Mouse (Mus musculus): Measurements from ENCODE around the gene Marf1. TPM values are rescaled to one million over a fixed set of nuclear protein-coding genes. Genes with fewer than 3 reads are reported as not detected.

The Marf1 gene
- 22.0 and 26.7 TPM in 2 replicates for total RNA-seq (2012; rRNA removed)
- 19.7 and 19.9 TPM in 2 replicates for total RNA-seq (2014; rRNA removed)
- 24.5 and 28.1 TPM in 2 replicates for polyA plus RNA-seq (2012; ENCODE audit: insufficient read length, low read depth)

DNA sequence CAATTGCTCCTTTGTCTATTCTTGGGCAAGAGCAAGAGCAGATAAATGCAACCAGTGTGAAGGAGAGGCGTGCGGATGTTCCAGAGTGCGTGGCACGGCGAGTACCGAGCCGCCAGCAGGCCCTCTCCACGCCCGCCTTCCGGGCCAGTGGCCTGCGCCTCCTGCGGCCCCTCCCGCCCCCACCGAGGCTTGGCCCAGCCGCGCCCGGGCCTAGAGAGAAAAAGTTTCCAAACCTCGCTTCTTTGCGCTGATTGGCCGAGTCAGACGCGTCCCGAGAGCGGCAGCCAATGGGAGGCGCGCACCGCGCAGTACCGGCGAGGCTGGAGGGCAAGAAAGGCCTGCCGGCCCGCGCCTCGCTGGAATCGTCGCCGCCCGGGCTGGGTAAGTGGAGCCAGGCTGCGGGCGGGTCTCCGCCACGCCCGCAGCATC lies at the start of gene Marf1, which contains the start of gene Nde1:
Gene Marf1 (minus strand): TSS at position 364 of the 429 bp plus-strand sequence.
Gene Nde1 (plus strand): TSS at position 288 of the 429 bp plus-strand sequence.
- dilution Hi-C loops (cut with MboI; ENCODE audit: extremely low pct_ligation_motif_present, extremely low pct_unique_long_range_greater_than_20kb, low sequenced_read_pairs): no loop called here
- TF ChIP-seq JUN (IDR thresholded peaks at IDR 0.05; ENCODE audit: insufficient read depth, low read depth, low read length) (no peak), HCFC1 (IDR thresholded peaks at IDR 0.05; ENCODE audit: low read depth, low read length) (peak; percentile 69), EP300 (IDR thresholded peaks at IDR 0.05; ENCODE audit: low read length) (peak; percentile 16; the same call in 1 of the 2 replicates), CHD1 (IDR thresholded peaks at IDR 0.05; ENCODE audit: low read depth, low read length) (no peak), ZNF384 (IDR thresholded peaks at IDR 0.05; ENCODE audit: low read depth, low read length) (peak; percentile 38; the same call in 1 of the 2 replicates), NRF1 (IDR thresholded peaks at IDR 0.05; ENCODE audit: low read depth, low read length) (peak; percentile 49), TCF12 (IDR thresholded peaks at IDR 0.05; ENCODE audit: low read depth, low read length) (peak; percentile 85; the same call in 1 of the 2 replicates), E2F4 (IDR thresholded peaks at IDR 0.05; ENCODE audit: insufficient replicate concordance, low read depth, low read length) (no peak), RAD21 (IDR thresholded peaks at IDR 0.05; ENCODE audit: low read depth, low read length) (no peak), MEF2A (IDR thresholded peaks at IDR 0.05; ENCODE audit: borderline replicate concordance, low read depth, low read length) (peak; percentile 50; the same call in 1 of the 2 replicates), TBP (conservative IDR thresholded peaks at IDR 0.05; ENCODE audit: low read depth, low read length) (peak; percentile 63; the same call in 1 of the 2 replicates), USF2 (conservative IDR thresholded peaks at IDR 0.05; ENCODE audit: low read depth, low read length) (no peak), CHD2 (IDR thresholded peaks at IDR 0.05; ENCODE audit: low read length) (peak; percentile 48), ZC3H11A (IDR thresholded peaks at IDR 0.05; ENCODE audit: low read depth, low read length) (no peak), BHLHE40 (IDR thresholded peaks at IDR 0.05; ENCODE audit: low read depth, low read length) (peak; percentile 56; the same call in 1 of the 2 replicates), IRF4 (IDR thresholded peaks at IDR 0.05; ENCODE audit: low read depth, low read length) (peak; percentile 49; the same call in 1 of the 2 replicates), POLR2AphosphoS2 (IDR thresholded peaks at IDR 0.05; ENCODE audit: low read depth, low read length) (peak; percentile 55; the same call in 1 of the 2 replicates), MAX (IDR thresholded peaks at IDR 0.05; ENCODE audit: low read length) (peak; percentile 80; the same call in 1 of the 2 replicates), USF1 (IDR thresholded peaks at IDR 0.05; ENCODE audit: low read depth, low read length) (no peak), POLR2A (IDR thresholded peaks at IDR 0.05; ENCODE audit: low read depth, low read length) (peak; percentile 97), ELF1 (IDR thresholded peaks at IDR 0.05; ENCODE audit: low read depth, low read length) (peak; percentile 84), SIN3A (IDR thresholded peaks at IDR 0.05; ENCODE audit: low read length) (peak; percentile 80), NELFE (IDR thresholded peaks at IDR 0.05; ENCODE audit: low read depth, low read length) (peak; percentile 97), UBTF (IDR thresholded peaks at IDR 0.05; ENCODE audit: low read depth, low read length) (peak; percentile 97), KAT2A (IDR thresholded peaks at IDR 0.05; ENCODE audit: insufficient replicate concordance, low read length) (peak; percentile 64; the same call in 1 of the 2 replicates), MAZ (IDR thresholded peaks at IDR 0.05; ENCODE audit: low read depth, low read length) (peak; percentile 98), CTCF (conservative IDR thresholded peaks at IDR 0.05 in 1 of 2, IDR thresholded peaks at IDR 0.05 in 1 of 2; ENCODE audit: low read depth in 2 of 2, low read length in 2 of 2) (no peak), MAFK (IDR thresholded peaks at IDR 0.05; ENCODE audit: insufficient replicate concordance, low read length) (no peak), SMC3 (IDR thresholded peaks at IDR 0.05; ENCODE audit: low read depth, low read length) (no peak), GABPA (IDR thresholded peaks at IDR 0.05; ENCODE audit: insufficient replicate concordance, low read depth, low read length) (no peak), ETS1 (conservative IDR thresholded peaks at IDR 0.05; ENCODE audit: low read depth, low read length) (no peak), PAX5 (IDR thresholded peaks at IDR 0.05; ENCODE audit: low read length) (no peak), RCOR1 (conservative IDR thresholded peaks at IDR 0.05; ENCODE audit: low read depth, low read length) (no peak; the same call in 1 of the 2 replicates), JUND (conservative IDR thresholded peaks at IDR 0.05; ENCODE audit: low read depth, low read length) (no peak), ZMIZ1 (IDR thresholded peaks at IDR 0.05; ENCODE audit: low read depth, low read length) (peak; percentile 96), ZKSCAN1 (IDR thresholded peaks at IDR 0.05; ENCODE audit: borderline replicate concordance, low read depth, low read length) (no peak), MXI1 (IDR thresholded peaks at IDR 0.05; ENCODE audit: low read depth, low read length) (peak; percentile 83; the same call in 1 of the 2 replicates), MYC (IDR thresholded peaks at IDR 0.05; ENCODE audit: low read depth, low read length) (peak; percentile 82; the same call in 1 of the 2 replicates)

More for the DNA sequence above, at the start of gene Marf1, which contains the start of gene Nde1:
- H3K36me3 ChIP-seq (replicated peaks in 1 of 2; ENCODE audit: control insufficient read depth in 1 of 2, insufficient read depth in 1 of 2, low read length in 1 of 2): peaks cover 2 to 23% of the 10 kb centered on the region in 2 experiments
- H3K9me3 ChIP-seq (replicated peaks; ENCODE audit: low read length): no peaks in the 10 kb centered on the region
- in situ Hi-C loops (cut with MboI; ENCODE audit: low pct_ligation_motif_present, low pct_unique_long_range_greater_than_20kb, low sequenced_read_pairs): no loop called here
- H3K79me2 ChIP-seq (replicated peaks; ENCODE audit: control insufficient read depth, extremely low read depth, insufficient read depth, poor library complexity, severe bottlenecking): peaks cover 53% of the 10 kb centered on the region
- peak; percentile 94 for DNase-seq (ENCODE audit: extremely low read depth)
- peak within 1 kb of the TSS; percentile 93 for H3K4me2 ChIP-seq (ENCODE audit: insufficient read depth, low read depth, poor library complexity, severe bottlenecking)
- peaks cover 0 to 44% of the 10 kb centered on the region in 2 experiments; a peak in 3 of 4 replicates for H3K4me1 ChIP-seq (ENCODE audit: control insufficient read depth in 1 of 2, insufficient read depth in 2 of 2)
- peak within 1 kb of the TSS; percentile 75 for H3K27ac ChIP-seq (ENCODE audit: insufficient read depth, low read depth)
- H3K9ac ChIP-seq (ENCODE audit: insufficient read depth, low read depth): peak within 1 kb of the TSS; percentile 75
- peak within 1 kb of the TSS; percentile 66 to 93 (median 80) for H3K4me3 ChIP-seq (replicated peaks in 1 of 3; ENCODE audit: low read depth in 2 of 3, low read length in 2 of 3, poor library complexity in 1 of 3)
- H3K27me3 ChIP-seq (replicated peaks): no peaks in the 10 kb centered on the region
